Mouse (Mus musculus): ENCODE data around the gene H6pd.

H6pd gene

DNA sequence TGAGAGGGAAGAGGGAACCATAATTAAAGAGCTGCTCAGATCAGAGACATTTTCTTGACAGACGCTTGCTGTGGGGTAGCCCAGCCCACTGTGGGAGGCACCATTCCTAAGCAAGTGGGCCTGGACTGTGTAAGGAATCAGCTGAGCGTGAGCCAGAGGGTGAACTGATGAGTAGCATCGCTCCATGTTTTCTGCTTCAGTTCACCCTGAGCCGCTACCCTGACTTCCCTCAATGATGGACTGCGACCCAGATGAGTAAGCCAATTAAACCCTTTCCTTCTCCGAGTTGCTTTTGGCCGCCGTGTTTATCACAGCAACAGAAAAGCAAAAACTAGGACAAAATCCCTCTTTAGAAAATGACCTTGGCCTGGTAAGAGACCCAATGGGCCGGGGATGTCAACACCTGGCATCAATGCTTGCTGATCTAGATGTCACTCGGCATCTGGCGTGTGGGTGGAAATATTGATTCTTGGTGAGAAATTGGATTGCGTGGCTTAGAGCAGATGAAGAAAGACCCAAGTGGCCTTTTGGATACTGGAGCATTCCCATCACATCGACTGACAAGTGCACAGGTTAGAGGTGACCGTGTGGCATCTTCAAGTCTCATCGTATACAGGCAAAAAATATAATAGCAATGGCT lies 11.0 kb upstream of the H6pd start:
- DNase-seq = no peak

DNA sequence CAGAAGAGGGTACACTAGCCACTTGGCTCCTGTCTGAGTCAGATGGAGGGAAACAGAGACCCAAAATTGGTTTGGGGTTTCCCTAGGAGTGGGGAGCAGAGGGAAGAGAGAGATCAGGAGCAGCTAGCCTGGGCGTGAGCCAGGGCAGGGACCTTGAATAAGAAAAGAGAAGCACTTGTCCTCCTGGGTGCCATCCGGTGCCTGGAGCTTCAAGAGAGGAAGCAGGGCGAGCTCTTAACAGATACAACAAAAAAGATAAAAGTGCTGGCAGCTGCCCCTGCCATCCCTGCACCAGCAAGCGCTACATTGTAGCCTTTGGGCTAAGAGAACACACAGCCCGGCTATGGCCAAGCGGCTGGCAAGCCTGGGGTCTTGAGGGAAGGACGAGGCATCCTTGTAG lies 6.6 kb upstream of the H6pd start:
- no peak for DNase-seq

DNA sequence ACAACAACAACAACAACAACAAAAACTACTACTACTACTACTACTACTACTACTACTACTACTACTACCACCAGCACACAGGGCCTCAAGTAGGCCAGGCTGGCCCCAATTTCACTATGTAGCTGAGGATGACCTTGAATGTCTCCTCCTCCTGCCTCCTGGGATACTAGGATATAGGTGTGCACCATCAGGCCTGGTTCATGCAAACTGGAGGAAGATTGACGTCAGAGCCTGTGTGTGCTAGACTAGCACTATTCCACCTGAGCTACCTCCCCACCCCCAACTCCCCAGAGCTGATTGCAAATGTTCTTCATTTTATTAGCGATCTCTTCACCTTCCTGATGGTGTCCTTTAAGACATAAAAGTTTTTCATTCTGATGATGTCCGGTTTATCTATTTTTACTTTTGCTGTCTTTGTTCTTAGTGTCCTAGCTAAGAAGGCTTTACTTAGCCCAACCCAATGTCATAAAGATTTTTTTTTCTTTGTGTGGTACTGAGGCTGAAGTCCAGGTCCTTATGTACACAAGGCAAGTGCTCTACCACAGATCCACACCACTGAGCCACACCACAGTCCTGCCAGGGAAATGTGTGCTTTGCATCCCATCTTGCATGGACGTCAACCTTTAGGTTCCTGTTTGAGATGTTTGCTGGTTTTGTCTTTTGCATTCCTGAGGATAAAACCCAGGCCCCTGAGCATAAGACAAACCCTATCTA lies 5.7 kb upstream of the H6pd start:
- no peak for DNase-seq

DNA sequence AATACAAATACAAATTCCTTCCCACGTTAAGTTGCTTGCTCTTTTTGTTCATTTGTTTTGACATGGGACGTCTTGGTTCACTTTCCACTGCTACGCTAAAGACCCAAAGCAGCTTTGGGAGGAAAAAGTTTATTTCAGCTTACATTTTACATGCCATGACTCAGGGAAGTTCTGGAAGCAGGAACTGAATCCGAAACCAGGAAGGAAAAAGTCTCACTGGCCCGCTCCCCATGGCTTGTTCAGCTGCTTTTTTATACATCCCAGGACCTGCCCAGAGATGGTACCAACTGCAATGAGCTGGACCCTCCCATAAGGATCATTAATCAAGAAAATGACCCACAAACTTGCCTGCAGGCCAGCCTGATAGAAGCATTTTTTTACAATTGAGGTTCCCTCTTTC lies 5.0 kb upstream of the H6pd start:
- DNase-seq = peak in 1 of 2 experiments; percentile 5

DNA sequence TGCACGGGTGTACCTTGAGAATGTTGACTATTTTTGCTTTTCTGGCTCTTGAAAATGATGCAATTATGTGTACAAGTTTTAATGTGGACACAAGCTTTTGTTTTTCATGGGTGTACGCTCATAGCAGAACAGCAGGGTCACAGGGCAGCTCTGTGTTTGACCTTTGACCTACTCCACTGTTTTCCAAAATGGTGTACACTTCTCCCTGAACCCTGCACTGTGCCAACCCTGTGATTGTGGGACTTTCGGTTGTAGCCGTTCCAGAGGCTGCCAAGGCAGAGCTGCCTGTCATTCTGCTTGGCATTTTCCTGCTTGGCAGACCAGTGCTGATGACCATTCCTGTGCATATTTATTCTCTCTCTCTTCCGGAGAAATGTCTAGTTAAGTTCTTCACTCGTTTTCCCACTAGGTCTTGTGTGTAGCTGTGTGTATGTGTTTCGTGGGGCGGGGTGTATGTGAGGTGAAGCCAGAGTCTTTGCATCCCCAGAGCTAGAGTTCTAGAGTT lies 4.4 kb upstream of the H6pd start:
- no peak for DNase-seq

DNA sequence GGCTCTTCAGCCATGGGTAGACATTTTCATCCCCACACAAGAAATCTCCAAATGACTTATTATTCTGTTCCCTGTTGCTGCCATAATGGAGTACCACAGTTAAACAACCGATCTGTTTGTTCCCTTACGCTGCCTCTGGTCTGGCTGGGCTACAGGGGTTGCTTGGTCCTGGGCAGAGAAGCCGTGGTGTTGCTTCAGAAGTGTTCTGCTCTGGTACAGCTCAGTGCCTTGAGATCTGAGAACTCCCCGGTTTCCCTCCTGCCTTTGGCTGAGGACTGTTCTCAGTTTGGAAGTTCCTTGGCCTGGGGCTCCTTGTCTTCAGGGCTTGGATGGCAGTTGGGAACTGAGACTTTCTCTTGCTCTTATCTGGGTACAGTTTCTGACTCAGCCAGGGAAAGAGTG lies 3.5 kb upstream of the H6pd start:
- no peak for DNase-seq

DNA sequence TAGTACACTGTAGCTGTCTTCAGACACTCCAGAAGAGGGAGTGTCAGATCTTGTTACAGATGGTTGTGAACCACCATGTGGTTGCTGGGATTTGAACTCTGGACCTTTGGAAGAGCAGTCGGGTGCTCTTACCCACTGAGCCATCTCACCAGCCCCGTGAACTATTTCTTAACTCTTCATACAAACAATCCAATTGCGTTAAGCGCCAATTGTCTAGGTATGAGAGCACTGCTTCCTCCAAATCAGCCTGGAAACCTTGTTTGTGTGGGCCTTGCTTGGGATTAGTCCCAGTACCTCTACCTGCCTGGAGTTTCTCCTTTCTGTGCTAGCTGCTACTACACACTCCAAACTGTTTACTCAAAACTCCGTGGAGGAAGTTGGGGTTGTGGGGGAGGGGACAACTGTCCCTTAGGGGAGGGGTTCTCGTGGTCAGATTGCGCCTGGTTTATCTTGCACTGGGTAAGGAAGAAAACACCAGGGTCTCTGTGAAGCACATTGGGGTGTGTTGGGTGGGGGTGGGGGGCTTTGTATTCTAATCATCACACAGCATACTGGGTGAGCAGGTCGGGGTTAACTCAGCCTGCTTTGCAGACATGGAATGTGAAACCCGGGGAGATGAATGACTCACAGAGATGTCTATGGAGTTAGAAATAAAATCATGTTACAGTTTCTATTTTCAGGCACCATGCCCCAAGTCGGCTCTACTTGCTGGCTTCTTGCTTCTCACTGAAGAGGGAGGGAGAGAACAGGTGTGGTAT lies 2.9 kb upstream of the H6pd start:
- peak in 1 of 2 experiments; percentile 10 for DNase-seq

DNA sequence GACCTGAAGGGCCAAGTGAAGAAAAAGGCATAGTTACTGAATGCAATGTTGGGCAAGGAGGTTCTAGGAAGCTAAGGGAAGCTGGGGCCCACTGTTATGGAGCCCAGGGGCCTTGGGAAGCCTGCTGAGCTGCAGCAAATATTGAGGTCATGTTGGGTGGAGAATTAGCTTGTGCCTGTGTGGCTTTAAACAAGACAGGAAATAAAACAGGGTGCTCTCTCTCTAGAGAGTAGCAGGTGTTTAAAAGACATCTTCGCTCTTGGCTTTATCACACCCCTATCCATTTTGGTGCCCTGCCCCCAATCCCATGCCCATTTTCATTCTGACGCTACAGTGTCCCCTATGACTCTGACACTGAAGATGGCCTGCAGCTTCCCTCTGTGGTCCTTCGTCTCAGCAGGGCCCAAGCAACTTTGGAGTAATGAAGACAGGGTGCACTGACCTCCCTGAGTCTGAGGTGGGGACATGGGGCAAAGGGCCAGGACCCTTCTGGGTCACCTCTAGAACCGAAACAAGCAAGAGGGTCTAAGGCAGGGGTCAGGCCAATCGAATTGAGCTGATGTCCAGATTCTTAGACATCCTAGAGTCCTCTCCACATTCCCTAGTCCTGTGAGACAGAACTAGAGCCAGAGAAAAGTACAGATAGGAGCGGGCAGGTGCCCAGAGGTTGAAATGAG lies 1.4 kb upstream of the H6pd start:
- DNase-seq = no peak

DNA sequence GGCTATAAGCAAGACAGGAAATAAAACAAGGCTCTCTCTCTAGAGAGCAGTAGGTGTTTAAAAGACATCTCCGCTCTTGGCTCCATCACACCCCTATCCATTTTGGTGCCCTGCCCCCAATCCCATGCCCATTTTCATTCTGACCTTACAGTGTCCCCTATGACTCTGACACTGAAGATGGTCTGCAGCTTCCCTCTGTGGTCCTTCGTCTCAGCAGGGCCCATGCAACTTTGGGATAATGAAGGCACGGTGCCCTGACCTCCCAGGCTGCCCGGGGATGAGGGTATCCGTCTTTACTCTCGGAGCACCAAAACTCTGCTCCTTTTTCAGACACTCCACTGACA lies 736 bp upstream of the H6pd start:
- peak in 1 of 2 experiments; percentile 4 for DNase-seq

DNA sequence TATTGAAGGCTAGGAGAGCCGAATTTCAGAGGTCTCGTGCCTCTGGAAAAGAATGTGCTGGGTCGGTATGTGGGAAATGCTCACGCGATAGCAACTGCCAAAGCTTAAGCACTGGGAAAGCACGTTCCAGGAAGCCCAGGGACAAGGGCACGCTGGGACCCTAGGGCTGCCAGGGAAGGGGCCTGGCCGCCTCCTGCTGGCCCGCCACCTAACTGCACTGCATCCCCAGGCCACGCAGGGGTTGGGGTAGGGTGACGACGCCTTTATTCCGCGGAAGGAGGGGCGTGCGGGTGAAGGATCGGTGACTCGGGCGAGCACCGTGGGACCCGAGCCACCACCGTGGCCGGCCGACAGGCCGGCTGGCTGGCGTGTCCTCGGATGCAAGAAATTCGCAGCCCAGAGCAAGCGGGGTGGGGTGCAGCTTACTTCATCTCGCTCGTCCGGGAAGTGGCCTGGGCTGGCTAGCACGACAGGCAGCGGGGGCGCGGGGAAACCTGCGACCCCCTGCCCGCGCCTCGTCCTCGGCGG lies 434 bp downstream of the H6pd start:
- peak; percentile 82 to 88 for DNase-seq

DNA sequence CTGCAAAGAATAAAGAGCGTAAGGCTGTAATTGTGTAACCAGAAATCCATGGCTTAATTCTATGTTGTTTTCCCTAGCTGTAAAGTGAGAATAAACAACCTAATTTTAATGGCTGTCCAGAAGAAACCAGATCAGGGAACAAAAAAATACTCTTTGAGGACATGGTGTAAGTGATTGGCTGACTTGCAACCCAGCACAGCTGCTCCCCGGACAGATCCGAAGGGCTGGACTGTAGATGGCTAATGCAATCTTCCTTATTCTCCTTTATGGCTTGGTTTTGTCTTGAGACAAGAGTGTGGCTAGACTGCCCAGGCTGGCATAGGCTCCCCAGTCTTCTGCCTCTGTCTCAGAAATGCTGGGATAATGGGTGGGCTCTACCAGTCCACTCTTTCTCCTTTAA lies 1.4 kb downstream of the H6pd start:
- peak in 1 of 2 experiments; percentile 16 for DNase-seq

DNA sequence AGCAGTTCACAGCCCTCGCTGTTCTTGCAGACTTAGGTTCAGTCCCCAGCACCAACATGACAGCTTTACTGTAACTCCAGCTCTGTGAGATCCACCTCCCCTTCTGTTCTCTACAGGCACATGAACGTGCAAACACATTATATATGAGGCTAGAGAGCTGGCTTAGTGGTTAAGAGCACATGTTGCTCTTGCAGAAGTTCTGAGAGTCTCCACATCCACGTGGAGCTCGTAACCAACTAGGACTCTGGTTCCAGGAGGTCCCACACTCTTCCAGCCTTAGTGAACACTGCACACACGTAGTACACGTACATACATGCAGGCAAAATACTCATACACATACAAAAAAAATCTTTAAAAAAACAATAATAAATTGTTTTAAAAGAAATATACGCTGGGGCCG lies 1.8 kb downstream of the H6pd start:
- DNase-seq = no peak

DNA sequence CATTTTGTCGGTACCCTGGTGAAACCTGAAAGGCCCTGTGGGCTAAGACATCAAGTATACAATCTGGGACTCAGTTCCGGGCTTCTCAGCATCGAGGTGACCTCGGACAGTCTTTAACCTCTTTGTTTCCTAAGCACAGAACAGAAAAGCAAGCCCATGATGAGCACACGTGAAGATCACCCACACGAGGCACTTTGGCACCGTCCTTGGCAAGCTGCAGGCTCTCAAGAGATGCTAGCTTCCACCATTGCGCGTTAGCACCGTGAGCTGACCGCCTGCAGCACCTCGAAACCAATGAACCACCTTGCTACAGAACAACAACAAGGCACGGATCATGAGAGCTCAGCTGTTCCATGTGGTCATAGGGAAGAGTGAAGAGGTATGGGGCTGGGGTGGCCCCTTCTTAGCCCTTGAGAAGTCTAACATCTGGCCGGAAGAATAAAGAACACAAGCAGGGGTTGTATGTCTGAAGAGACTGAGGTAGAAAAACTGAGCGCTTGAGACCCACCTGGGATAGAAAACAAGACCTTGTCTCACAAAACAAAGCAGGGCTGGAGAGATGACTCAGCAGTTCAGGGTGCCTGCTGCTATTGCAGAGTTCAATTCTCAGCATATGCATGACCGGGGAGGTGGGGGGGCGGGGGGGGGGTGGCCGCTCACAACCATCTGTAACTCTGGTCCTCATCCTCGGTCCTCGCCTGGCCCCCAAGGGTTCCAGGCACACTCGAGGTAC lies 2.5 kb downstream of the H6pd start:
- DNase-seq = no peak

DNA sequence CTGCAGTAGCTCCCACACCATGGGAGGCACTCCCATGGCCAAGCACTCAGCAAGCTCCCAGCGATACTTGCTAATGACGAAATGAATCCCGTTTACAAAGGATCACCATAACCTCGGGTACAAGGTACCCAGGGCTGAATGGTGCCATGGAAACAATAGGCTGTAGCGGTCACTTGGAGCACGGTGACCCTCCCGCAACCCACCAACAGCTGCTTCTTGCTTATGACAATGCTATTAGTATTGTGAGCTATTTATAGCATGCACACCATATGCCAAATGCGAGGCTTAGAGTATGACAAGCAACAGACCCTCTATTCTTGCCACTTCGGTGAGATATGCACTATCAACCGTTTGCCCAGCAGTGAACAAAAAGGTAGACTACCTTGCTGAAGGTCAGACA lies 3.6 kb downstream of the H6pd start:
- DNase-seq = no peak

DNA sequence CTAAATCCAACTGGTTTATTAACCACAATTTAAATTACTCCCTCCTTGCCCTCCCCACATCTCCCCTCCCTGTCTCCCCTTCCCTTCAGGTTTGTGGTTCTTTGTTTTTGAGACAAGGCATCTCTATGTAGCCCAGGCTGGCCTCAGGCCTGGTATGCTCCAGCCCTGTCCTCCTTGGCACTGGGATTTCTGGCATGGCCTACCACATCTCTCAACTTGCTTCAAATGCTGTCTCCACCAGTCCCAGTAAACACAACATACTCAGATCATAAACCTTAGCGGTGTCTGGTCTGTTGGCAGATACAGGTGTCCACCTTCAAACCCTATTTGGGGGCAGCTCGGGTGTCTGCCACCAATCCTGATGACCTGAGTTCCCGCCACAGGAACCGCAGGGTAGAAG lies 5.2 kb downstream of the H6pd start:
- DNase-seq = no peak

DNA sequence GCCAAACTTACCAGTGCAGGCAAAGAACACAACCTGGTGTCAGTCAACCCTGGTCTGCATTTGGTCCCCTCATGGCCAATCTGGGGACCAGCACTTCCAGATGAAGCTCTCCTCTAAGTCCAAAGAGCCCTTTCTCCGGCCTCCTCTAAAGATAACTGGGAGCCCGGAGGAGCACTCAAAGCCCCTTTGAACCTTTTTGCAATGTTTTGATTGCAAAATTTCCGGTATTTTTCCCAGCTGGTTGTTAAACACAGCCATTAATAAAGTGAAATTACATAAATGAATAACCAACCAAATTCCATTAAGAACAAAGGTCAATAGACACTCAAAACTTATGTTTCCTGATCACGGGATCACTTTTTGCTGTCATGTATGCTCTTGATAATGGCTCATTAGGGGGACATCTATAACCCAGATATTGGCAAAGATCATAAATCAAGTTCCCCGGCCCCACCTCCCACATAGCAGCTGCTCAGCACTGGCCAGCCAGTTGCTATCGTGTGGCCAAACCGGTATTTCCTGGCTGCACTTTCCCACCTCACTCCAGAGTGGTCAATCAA lies 5.7 kb downstream of the H6pd start:
- peak; percentile 81 to 86 for DNase-seq

DNA sequence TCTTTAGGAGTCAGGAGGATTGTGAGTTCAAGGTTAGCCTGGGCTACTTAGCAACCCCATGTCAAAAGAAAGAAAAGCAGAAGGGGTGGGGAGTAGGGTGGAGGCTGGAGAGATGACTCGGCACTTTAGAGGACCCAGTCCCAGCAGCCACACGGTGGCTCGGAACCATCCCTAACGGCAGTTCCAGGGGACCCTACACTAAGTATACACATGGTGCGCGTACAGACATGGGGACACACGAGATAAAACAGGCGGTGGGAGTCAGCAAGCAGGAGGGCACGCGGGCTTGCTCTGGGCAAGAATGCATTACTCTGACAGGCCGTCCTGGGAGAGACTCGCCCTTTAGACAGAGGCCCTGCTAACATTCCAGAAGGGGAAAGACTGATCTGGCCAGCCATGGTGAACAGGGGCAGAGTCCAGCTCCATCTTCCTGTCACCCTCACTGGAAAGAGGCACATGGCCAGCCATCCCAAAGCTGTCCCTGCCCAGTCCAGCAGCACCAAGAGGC lies 6.7 kb downstream of the H6pd start:
- peak in 1 of 2 experiments; percentile 29 for DNase-seq

DNA sequence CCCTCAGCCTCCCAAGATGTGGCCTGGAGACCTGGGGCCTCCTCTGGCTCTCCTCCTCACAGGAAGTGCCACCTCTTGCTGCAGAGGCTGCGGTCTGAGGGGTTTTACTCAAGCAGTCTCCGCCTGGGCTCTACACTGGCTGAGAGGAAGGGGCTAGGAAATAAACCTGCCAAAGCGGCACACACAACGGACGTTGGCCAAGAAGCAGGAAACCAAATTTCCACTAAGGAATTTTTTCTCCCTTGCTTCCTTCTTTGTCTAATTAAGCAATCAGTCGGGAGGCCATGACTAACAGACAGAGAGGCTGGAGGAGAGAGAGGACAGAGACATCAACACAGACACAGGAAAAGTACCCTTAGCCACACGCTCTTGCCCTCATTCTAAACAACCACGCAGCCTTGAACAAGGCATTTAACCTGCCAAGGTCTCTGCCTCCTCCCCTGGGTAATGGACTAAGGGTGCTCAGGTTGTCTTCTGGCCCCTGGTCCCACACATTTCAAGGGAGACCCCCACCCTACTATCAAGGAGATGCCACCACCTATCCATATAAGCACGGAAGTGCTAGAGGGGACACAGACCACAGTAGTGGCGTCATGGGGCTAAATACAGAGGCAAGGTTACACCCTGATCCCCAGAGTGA lies 7.5 kb downstream of the H6pd start:
- DNase-seq = peak; percentile 25 to 40

DNA sequence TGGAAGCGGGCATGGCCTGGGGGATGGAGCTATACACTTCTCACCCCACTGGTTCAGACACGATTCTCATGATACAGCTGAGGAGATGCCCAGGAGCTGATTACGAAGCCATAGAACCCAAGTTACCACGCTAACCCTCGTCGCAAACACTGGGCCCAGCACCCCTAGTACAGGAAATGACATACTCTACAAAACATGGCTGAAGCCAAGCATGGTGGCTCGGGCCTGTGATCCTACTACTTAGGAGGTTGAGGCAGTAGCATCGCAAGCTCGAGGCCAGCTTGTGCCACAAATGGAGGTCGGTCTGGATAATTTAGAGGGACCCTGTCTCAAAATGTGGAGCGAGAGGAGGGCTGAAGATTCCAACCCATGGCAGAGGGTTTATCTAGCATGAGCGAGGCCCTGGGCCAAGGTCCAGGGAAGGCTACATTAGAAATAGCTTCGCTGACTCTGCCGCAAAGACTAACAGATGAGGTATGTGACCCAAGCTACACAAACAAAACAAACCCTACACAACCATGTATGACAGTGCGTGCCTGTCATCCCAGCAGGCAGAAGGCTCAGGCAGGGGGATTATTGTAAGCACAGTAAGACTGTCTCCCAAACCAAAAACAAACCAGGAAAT lies 8.8 kb downstream of the H6pd start:
- DNase-seq = no peak

DNA sequence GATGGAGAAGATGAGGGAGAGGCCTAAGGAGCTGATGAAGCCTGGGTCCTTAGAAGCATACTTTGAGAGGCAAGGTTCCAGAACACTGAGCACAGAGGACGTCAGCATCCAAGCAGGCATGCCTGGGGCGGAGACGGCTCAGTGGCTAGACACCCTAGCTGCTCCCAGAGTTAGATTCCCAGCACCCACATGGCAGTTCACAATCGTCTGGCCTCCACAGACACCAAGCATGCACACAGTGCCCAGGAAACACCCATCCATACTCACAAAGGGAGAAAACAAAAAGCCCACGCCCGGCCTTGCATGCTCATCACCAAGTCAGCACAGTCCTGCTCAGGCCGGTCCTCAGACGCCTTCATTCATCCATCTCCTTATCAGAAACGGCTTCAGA lies 9.3 kb downstream of the H6pd start:
- DNase-seq = no peak
